Mouse (Mus musculus) intestine, embryonic 16.5 days (tissue): ENCODE results near the gene Lcmt1. TPM values are rescaled to one million over a fixed set of nuclear protein-coding genes. Genes with fewer than 3 reads are reported as not detected.

Experiments
- ATAC-seq: fragments of 200-750 bp; cut with Nextera tagmentation; 2 replicates; pipeline ENCODE4 v1.8.0; 2017; ENCODE audit warnings: moderate TSS enrichment, moderate library complexity
- H3K27ac ChIP-seq: fragments of 300-500 bp; sonication (generic); 2 replicates; pipeline ENCODE4 v1.5.1; 2014; ENCODE audit warnings: mild to moderate bottlenecking, low read length
- H3K27me3 ChIP-seq: fragments of 300-500 bp; sonication (generic); replicated peaks from 2 replicates; pipeline ENCODE4 v1.6.1; 2014; ENCODE audit warnings: low read length, control low read depth, mixed read lengths; ENCODE audit not compliant: control insufficient read depth, insufficient read depth
- H3K36me3 ChIP-seq: fragments of 300-500 bp; sonication (generic); 2 replicates; pipeline ENCODE4 v1.6.1; 2014; ENCODE audit warnings: low read length, control low read depth; ENCODE audit not compliant: control insufficient read depth, insufficient read depth
- H3K4me1 ChIP-seq: fragments of 300-500 bp; sonication (generic); 2 replicates; pipeline ENCODE4 v1.6.1; 2014; ENCODE audit warnings: low read length, control low read depth, mixed read lengths; ENCODE audit not compliant: control insufficient read depth, insufficient read depth
- H3K4me2 ChIP-seq: fragments of 300-500 bp; sonication (generic); 2 replicates; pipeline ENCODE4 v1.6.1; 2014; ENCODE audit warnings: low read depth, low read length, control low read depth
- H3K4me3 ChIP-seq: fragments of 300-500 bp; sonication (generic); 2 replicates; pipeline ENCODE4 v1.5.1; 2014; ENCODE audit warnings: mild to moderate bottlenecking, low read length
- H3K9ac ChIP-seq: fragments of 300-500 bp; sonication (generic); 2 replicates; pipeline ENCODE4 v1.6.1; 2014; ENCODE audit warnings: low read depth, low read length
- H3K9me3 ChIP-seq: fragments of 300-500 bp; sonication (generic); 2 replicates; pipeline ENCODE4 v1.6.1; 2016; ENCODE audit warnings: low read length, control low read depth; ENCODE audit not compliant: control insufficient read depth
- WGBS: fragments of 180-500 bp; shearing (Covaris S2); extraction: QIAGEN DNeasy Blood & Tissue Kit; methylation state at CpG from one replicate; pipeline ENCODE4 v1.1.7; 2014; 5-methylcytosine and 5-hydroxymethylcytosine counted together
- polyA plus RNA-seq: library from polyadenylated mRNA; unstranded; fragments of >200 nt; fragmentation: Nextera tagmentation; extraction: Ambion mirVana; gene quantifications from 2 replicates; pipeline ENCODE4 v1.2.1, GENCODE M21; 2015

Lcmt1 gene
- polyA plus RNA-seq, 1 experiment from 2014 or later = 47.0 TPM

DNA sequence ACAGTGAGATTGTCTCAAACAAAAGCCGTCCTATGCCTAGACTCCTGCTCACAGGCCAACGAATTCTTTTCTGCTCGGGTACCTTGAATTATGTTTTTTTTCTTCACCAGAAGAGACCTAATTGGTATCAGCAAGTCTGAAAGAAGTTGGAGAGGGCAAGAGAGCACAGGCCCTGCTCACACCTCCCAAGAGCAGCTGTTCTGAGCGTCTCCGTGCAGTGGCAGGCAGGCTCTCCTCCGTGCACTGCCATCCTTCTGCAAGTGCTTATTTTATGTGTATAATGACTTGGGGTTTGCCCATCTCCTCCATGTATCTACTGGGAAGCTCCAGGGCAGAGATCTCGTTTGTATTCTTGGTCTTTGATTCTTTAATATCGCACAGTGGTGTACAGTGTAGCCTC is 2.8 kb upstream of the Lcmt1 start:
- Histone ChIP-seq H3K36me3 (no peaks in the 10 kb centered on the region), H3K9me3 (no peaks in the 10 kb centered on the region), H3K27me3 (no peaks in the 10 kb centered on the region), H3K4me2 (no peak overlapping the region), H3K4me1 (peaks cover 30% of the 10 kb centered on the region), H3K9ac (no peak overlapping the region), H3K27ac (peak overlapping the region; percentile 35; the same call in 1 of the 2 replicates), H3K4me3 (no peak overlapping the region)
- ATAC-seq = no peak
- 84% methylated on average over 8 of the region's 8 CpGs for WGBS

DNA sequence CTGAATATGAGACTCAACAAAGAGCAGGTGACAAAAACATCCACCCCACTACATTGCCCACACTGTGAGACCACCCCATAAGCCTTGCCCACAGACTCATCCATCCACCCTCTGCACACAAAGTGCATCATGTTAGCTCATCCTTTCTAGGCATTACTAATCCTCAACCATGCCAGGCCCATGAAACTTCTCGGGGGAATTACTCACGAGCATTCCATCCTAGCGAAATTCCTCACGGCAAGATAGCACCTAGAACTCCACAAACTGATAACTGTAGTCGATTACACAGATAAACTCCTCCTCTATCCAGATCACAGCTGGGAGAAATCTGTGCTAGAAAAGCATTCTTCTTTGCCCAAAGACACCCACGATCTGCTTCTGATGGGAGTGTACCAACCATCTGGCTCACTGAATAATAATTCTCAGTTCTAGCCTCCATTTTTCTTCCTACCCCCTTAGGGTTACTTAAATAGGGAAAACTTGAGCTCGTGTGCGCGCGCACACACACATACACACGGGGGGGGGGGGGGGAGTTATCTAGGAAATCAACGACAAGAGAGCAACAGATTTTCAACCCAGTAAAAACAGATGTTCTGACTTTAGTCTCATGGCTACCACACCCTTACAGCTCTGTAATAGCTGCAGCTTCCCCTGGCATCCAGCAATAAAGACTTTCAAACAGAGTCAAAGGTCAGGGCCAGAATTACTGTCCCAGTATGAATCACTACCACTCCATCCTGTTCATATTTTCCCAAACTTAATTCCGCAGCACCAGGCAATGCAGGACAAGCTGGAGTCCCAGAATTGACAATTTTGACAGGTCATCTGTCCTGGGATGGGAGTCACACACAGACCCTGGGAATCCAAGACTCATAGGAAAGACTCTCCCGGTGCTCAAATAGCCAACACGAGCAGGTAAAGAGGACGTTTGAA is 2.1 kb upstream of the Lcmt1 start:
- Histone ChIP-seq H3K9ac (peak overlapping the region; percentile 38), H3K36me3 (no peaks in the 10 kb centered on the region), H3K27ac (peak overlapping the region; percentile 60), H3K4me1 (peaks cover 30% of the 10 kb centered on the region), H3K4me2 (peak overlapping the region; percentile 78), H3K27me3 (no peaks in the 10 kb centered on the region), H3K9me3 (no peaks in the 10 kb centered on the region), H3K4me3 (peak overlapping the region; percentile 79)
- ATAC-seq = no peak
- WGBS = 56% methylated on average over 16 of the region's 16 CpGs

DNA sequence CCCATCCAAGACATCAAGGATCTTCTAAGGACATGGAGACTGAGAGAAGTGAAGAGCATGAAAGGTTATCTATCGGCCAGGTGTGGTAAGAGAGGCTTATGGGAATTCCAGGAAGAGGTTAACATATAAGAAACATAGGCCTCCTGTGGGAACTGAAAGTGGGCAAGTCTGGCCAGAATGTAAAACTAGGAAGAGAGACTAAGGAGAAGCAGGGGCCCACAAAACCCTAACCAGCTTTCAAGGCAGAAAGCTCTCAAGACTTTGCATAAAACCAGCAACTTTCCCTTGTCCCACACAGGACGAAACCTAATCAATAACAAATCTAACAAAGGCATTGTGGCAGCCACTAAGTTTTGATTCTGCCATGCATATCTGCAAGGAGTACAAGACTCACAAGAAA is 1.4 kb upstream of the Lcmt1 start:
- H3K4me2 ChIP-seq = peak overlapping the region; percentile 78
- peaks cover 30% of the 10 kb centered on the region for H3K4me1 ChIP-seq
- peak overlapping the region; percentile 39; the same call in 1 of the 2 replicates for H3K27ac ChIP-seq
- H3K27me3 ChIP-seq = no peaks in the 10 kb centered on the region
- no peaks in the 10 kb centered on the region for H3K36me3 ChIP-seq
- WGBS = 64% methylated on average over 2 of the region's 2 CpGs
- ATAC-seq = no peak
- peak overlapping the region; percentile 38 for H3K9ac ChIP-seq
- no peaks in the 10 kb centered on the region for H3K9me3 ChIP-seq
- peak overlapping the region; percentile 79 for H3K4me3 ChIP-seq

DNA sequence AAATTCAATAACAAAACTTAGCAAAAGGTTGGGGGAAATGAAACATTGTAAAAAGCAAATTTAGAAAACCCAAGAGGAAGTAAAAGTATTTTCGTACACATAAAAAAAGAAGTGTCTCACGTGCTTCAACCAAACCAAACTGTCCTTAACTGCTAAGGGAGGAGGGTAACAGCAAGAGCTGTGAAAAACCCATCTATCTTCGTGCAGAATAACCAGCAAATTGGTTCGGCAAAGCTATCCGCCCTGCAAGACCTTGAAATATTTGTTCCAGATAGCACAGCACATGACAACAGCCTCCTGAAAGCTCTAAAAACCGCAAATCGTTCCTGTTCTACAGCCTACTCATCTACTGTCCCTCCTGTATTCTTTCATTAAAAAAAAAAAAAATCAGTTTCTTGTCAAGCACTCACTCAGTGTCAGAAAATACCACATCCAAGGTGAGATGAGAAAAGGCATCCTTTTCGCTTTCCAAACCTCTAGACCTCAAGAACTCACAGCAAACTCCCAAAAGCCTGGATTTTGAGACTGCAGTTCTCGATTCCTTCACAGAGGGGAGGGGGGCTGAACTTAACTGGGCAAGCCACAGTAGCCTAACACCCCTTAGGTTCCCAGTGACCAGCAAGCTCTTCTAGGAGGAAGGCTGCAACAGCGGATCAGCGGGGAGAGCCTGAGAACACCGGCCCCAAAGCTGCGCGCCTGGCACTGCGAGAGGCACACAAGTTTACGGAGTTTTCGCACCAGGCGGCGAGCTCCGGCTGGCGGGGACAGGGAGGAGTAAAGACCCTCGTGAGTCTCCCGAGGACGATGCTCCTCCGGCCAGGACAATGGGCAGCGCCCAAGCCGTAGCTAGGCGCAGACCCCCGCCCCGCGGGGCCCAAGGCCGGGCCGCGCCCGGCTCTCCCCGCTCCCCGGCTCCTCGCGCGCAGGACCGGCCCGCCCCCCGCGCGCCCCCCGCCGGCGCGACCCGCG is 522 bp upstream of the Lcmt1 start:
- WGBS = 1% methylated on average over 48 of the region's 51 CpGs

DNA sequence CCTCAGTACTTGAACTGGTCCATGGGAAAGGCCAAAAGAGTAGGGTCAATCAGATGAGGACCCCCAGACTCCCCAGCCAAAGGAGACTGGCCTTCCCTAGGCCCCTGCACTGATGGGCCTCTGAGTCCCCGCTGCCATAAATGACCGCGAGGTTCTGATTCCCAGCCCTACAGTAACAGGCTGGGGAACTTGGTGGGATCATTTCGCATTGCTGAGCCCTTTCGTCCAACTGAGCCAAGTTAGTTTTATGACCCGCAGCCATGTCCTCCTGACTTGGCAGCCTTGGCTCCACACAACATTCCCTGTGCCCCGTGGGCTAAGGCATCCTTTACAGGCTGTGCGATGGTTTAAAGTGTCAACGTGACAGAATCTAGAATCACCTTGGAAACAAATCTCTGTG is 1.1 kb downstream of the Lcmt1 start:
- 41% methylated on average over 9 of the region's 9 CpGs for WGBS
- Histone ChIP-seq H3K36me3 (no peaks in the 10 kb centered on the region), H3K27me3 (no peaks in the 10 kb centered on the region), H3K9me3 (no peaks in the 10 kb centered on the region), H3K27ac (peak overlapping the region; percentile 89), H3K4me2 (peak overlapping the region; percentile 79), H3K4me3 (peak overlapping the region; percentile 79), H3K9ac (peak overlapping the region; percentile 92), H3K4me1 (peaks cover 29% of the 10 kb centered on the region)
- no peak for ATAC-seq

More for the DNA sequence above, 522 bp upstream of the Lcmt1 start:
- H3K4me2 ChIP-seq = peak overlapping the region; percentile 78
- peak; percentile 59 for ATAC-seq
- H3K4me3 ChIP-seq = peak overlapping the region; percentile 79
- H3K9ac ChIP-seq = peak overlapping the region; percentile 92
- peak overlapping the region; percentile 89 for H3K27ac ChIP-seq
- H3K4me1 ChIP-seq = peaks cover 30% of the 10 kb centered on the region
- H3K27me3 ChIP-seq = no peaks in the 10 kb centered on the region
- H3K9me3 ChIP-seq = no peaks in the 10 kb centered on the region
- H3K36me3 ChIP-seq = no peaks in the 10 kb centered on the region

DNA sequence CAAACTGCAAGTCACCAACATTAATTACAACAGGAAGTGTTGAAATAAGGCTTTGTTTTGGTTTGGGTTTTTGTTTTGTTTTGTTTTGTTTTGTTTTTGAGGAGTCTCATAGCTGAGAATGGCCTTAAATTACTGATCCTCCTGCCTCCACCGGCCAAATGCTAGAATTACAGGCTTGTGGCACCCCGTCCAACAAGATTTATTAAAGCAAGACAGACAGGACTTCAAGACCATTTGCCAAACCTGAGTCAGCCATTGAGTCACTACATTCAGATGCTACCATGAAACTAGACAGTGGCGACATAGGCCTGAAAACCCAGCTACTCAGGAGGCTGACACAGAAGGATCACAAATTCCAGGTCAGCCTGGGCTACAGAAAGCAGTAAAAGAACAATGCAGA is 1.9 kb downstream of the Lcmt1 start:
- WGBS = 54% methylated on average over 3 of the region's 3 CpGs
- Histone ChIP-seq H3K27ac (no peak overlapping the region), H3K27me3 (no peaks in the 10 kb centered on the region), H3K4me3 (no peak overlapping the region), H3K4me1 (peaks cover 22% of the 10 kb centered on the region), H3K9ac (no peak overlapping the region), H3K36me3 (no peaks in the 10 kb centered on the region), H3K4me2 (no peak overlapping the region), H3K9me3 (no peaks in the 10 kb centered on the region)
- ATAC-seq = no peak

DNA sequence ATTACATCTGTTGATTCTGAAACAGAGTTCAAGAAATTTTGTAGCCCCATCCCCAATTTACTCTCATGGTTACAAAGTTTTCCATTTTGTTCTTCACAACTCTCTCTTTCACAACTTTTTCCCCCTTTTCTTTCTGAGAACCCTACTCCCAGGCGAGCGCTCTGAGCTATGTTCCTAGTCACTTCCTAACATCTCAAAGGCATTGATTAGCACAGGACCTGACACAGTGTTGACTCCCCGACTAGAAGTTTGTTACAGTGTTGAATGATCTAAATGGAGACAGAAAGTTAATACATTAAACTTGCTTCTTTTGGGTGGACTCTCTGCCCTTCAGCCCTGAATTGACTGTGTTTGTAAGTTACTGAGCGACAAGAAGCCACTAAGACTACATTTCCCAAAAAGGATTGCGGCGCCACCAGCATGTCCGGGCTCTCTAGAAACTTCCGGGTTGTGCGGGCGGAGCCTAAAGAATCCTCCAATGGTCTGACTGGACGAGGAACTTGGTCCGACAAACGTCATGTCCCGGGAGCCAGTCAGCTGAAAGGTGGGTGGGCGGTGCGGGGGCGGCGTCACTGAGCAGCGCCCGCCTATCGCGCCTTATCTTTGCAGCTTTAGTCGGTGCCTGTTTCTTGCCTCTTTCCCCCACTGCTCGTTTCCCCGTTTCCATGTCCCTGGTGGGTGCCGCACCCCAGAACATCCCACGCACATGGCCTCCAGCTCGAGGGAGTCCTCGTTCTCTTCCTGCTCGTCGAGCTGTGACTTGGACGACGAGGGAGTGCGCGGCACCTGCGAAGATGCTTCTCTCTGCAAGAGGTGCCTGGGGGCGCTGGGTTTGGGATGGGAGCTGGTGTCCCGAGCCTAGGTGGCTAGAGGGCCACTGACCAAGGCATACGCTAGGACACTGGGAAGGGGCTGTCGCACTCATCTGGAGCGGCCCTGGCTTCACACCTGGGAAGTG is 8.1 kb downstream of the Lcmt1 start:
- Histone ChIP-seq H3K36me3 (no peaks in the 10 kb centered on the region), H3K4me1 (peaks cover 14% of the 10 kb centered on the region), H3K4me3 (peak overlapping the region; percentile 86), H3K27me3 (no peaks in the 10 kb centered on the region), H3K27ac (peak overlapping the region; percentile 21; the same call in 1 of the 2 replicates), H3K9me3 (no peaks in the 10 kb centered on the region), H3K9ac (peak overlapping the region; percentile 84), H3K4me2 (peak overlapping the region; percentile 86)
- 4% methylated on average over 41 of the region's 41 CpGs for WGBS
- ATAC-seq = peak; percentile 99

DNA sequence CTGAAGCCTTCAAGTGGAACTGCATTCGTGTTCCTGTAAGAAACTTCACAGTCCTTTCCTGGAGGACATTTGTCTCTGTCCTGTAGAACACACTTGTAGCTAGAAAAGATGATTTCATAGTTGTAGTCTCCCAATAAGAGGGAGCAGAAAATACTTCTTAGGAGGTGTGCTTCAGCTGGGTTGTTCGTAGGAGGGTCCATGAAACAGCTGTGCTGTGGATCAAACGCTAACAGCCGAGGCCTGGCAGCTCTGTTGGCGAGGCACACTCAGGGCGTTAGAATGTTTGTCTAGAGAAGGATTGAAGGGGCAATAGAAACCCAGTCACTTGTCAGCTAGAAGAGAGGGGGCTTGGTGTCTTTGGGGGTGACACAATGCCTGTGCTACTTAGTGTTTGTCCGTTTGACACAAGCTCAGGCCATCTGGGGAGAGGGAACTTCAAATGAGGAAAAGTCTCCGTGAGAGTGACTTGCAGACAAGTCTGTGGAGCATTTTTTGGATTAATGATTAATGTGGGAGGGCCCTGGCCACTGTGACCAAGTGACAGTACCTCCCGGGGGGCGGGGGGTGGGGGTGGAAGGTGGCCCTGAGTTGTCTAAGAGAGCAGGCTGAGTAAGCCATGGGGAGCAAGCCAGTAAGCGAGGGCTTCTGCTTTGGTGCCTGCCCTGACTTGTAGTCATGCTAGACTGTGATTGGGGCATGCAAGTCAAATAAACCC is 16.3 kb downstream of the Lcmt1 start:
- Histone ChIP-seq H3K36me3 (no peaks in the 10 kb centered on the region), H3K27me3 (no peaks in the 10 kb centered on the region), H3K27ac (peak overlapping the region; percentile 67), H3K9me3 (no peaks in the 10 kb centered on the region), H3K4me2 (0 out of 2 replicates have a peak overlapping the region, but pooled peaks have one; percentile 24), H3K9ac (no peak overlapping the region), H3K4me1 (peaks cover 6% of the 10 kb centered on the region; the same call in 1 of the 2 replicates), H3K4me3 (no peak overlapping the region)
- 53% methylated on average over 11 of the region's 11 CpGs for WGBS
- peak; percentile 90 for ATAC-seq
